Mouse (Mus musculus) hindbrain, embryonic 11.5 days (tissue): Measurements from ENCODE around the gene Il13ra1. TPM values are rescaled to one million over a fixed set of nuclear protein-coding genes. Genes with fewer than 3 reads are reported as not detected.

Experiments
- polyA plus RNA-seq: library from polyadenylated mRNA; unstranded; fragments of >200 nt; fragmentation: Nextera tagmentation; extraction: Ambion mirVana; gene quantifications from 2 replicates; pipeline ENCODE4 v1.2.1, GENCODE M21; 2014

Gene Il13ra1
- polyA plus RNA-seq, 1 experiment from 2014 or later: 4.4 TPM

Other genes starting within 250 kb of the Il13ra1 start
- gene Dock11, start 223.3 kb upstream of the Il13ra1 start, polyA plus RNA-seq: 25.5 and 29.3 TPM in 2 replicates
- 29.0 and 30.7 TPM in 2 replicates for gene Zcchc12, start 83.8 kb downstream of the Il13ra1 start, polyA plus RNA-seq
- gene Lonrf3, start 216.2 kb downstream of the Il13ra1 start, polyA plus RNA-seq: 1.2 and 1.3 TPM in 2 replicates